Mouse (Mus musculus) embryonic fibroblast, embryonic 13.5 days (primary cell): ENCODE results near the gene Bcat1.

ENCODE experiments used
- CTCF ChIP-seq: IDR thresholded peaks from 2 replicates; pipeline ENCODE4 v1.5.1; 2011; ENCODE audit warnings: mild to moderate bottlenecking, control low read depth, low read length, moderate library complexity, borderline replicate concordance; ENCODE audit not compliant: insufficient read depth
- POLR2A ChIP-seq: IDR thresholded peaks from 2 replicates; pipeline ENCODE4 v1.6.1; 2011; ENCODE audit warnings: low read depth, mild to moderate bottlenecking, control low read depth, low read length, moderate library complexity

DNA sequence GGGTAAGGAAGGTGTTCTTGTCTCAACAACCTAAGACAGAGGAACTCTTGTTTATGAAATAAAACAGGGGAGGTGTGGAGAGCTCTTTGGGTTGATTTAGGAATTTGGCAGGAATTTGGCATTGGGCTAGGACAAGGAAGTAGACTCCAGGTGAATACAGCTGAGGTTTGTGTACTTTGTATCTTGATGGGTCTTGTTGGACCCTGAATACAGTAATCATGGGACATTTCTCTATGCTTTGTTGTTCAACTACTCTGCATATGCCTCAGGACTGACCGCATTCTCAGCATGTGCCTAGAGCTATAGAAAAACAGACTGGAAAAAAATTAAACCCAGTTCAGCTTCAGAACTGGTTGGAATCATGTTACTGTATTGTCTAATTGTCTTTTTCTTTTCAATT is 14.6 kb downstream of the Bcat1 start:
- TF ChIP-seq POLR2A: no peak
- no peak for TF ChIP-seq CTCF
